Comparison of ENCODE assay signal across 8 mouse cellular contexts in the genomic region with DNA sequence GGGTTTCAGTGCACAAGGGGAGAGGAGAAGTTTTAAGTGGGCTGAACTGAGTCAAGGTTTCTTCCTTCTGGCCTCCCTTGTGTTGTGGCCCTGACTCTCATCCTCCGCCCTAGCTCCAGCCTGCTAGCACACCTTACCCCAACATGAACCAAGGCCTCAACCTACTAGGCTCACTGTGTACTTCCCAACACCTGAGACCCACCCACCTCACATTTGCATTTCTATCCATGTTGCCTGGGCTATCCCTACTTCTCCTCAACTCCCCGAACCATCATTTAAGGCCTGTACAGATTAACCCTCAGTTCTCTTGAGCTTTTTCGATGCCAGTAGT. TPM values are rescaled to one million over a fixed set of nuclear protein-coding genes. Genes with fewer than 3 reads are reported as not detected.
DNase-seq lines count a peak whose midpoint lies in the region; ATAC-seq and TF ChIP-seq lines count a peak whose summit lies in the region.

No protein-coding gene starts in this region.

- intact Hi-C loops in gastrocnemius, adult 2 months (cut with DNase I): no loop called here

- no peaks in the 10 kb centered on the region for H3K36me3 ChIP-seq in midbrain, embryonic 11.5 days (ENCODE audit: control insufficient read depth, insufficient read depth, low read length)
- peaks cover 50% of the 10 kb centered on the region for H3K36me3 ChIP-seq in midbrain, embryonic 10.5 days
- H3K36me3 ChIP-seq in forebrain, embryonic 14.5 days (ENCODE audit: control insufficient read depth, insufficient read depth, low read length): peaks cover 8% of the 10 kb centered on the region; the same call in 1 of the 2 replicates
- peaks cover 17% of the 10 kb centered on the region for H3K36me3 ChIP-seq in stomach, postnatal 0 days (ENCODE audit: control insufficient read depth, insufficient read depth, low read length)

- no peak overlapping the region for H3K9ac ChIP-seq in midbrain, embryonic 11.5 days (ENCODE audit: low read length)
- H3K9ac ChIP-seq in forebrain, embryonic 14.5 days (ENCODE audit: low read length): no peak overlapping the region
- no peak overlapping the region for H3K9ac ChIP-seq in stomach, postnatal 0 days (ENCODE audit: low read length)

- no peak for DNase-seq in gastrocnemius, adult 2 months
- DNase-seq in gastrocnemius, adult 8-10 months (ENCODE audit: low spot score in 2 of 2): no peak
- DNase-seq in midbrain, embryonic 11.5 days (ENCODE audit: low spot score, missing footprints): no peak
- DNase-seq in midbrain, embryonic 10.5 days (ENCODE audit: low spot score): no peak
- DNase-seq in forebrain, embryonic 14.5 days (ENCODE audit: low spot score): no peak
- DNase-seq in stomach, postnatal 0 days (ENCODE audit: low spot score): no peak
- DNase-seq in left cerebral cortex, adult 11 months (ENCODE audit: low spot score): no peak

- H3K4me2 ChIP-seq in midbrain, embryonic 11.5 days: no peak overlapping the region
- no peak overlapping the region for H3K4me2 ChIP-seq in forebrain, embryonic 14.5 days (ENCODE audit: low read length)
- no peak overlapping the region for H3K4me2 ChIP-seq in stomach, postnatal 0 days (replicated peaks; ENCODE audit: low read depth)

- TF ChIP-seq CTCF in gastrocnemius, adult 2 months (IDR thresholded peaks at IDR 0.05): no peak
- TF ChIP-seq CTCF in stomach, postnatal 0 days (IDR thresholded peaks at IDR 0.05; ENCODE audit: low read depth): no peak

- TF ChIP-seq EP300 in stomach, postnatal 0 days (optimal IDR thresholded peaks at IDR 0.05): no peak

- peak overlapping the region; percentile 48 for H3K27ac ChIP-seq in gastrocnemius, adult 2 months
- H3K27ac ChIP-seq in midbrain, embryonic 11.5 days (ENCODE audit: low read depth, low read length): no peak overlapping the region
- no peak overlapping the region for H3K27ac ChIP-seq in midbrain, embryonic 10.5 days (replicated peaks)
- H3K27ac ChIP-seq in forebrain, embryonic 14.5 days (ENCODE audit: low read depth, low read length): no peak overlapping the region; the same call in 1 of the 2 replicates
- H3K27ac ChIP-seq in stomach, postnatal 0 days (replicated peaks): no peak overlapping the region

- 99% methylated on average over 3 of the region's 3 CpGs for WGBS in midbrain, embryonic 11.5 days
- WGBS in midbrain, embryonic 10.5 days: 93% methylated on average over 3 of the region's 3 CpGs
- 97% methylated on average over 3 of the region's 3 CpGs for WGBS in forebrain, embryonic 14.5 days
- 92% methylated on average over 3 of the region's 3 CpGs for WGBS in stomach, postnatal 0 days

- ATAC-seq in midbrain, embryonic 11.5 days (ENCODE audit: low FRiP score): peak; percentile 52; the same call in 1 of the 2 replicates
- peak; percentile 18; the same call in 1 of the 2 replicates for ATAC-seq in forebrain, embryonic 14.5 days
- peak; percentile 38; the same call in 1 of the 2 replicates for ATAC-seq in stomach, postnatal 0 days (ENCODE audit: low FRiP score, low TSS enrichment)
- no peak for ATAC-seq in cerebellum, adult (ENCODE audit: insufficient number of reproducible peaks, low FRiP score, low TSS enrichment)

- no peak overlapping the region for H3K4me3 ChIP-seq in gastrocnemius, adult 2 months
- H3K4me3 ChIP-seq in midbrain, embryonic 11.5 days (ENCODE audit: low read depth, low read length): no peak overlapping the region
- H3K4me3 ChIP-seq in midbrain, embryonic 10.5 days: no peak overlapping the region
- H3K4me3 ChIP-seq in forebrain, embryonic 14.5 days (ENCODE audit: low read depth, low read length): no peak overlapping the region
- H3K4me3 ChIP-seq in stomach, postnatal 0 days (ENCODE audit: low read depth, low read length): no peak overlapping the region

- no peaks in the 10 kb centered on the region for H3K4me1 ChIP-seq in midbrain, embryonic 11.5 days (ENCODE audit: control insufficient read depth, insufficient read depth, low read length)
- no peaks in the 10 kb centered on the region for H3K4me1 ChIP-seq in midbrain, embryonic 10.5 days
- no peaks in the 10 kb centered on the region for H3K4me1 ChIP-seq in forebrain, embryonic 14.5 days (ENCODE audit: control insufficient read depth, insufficient read depth, low read length)
- no peaks in the 10 kb centered on the region for H3K4me1 ChIP-seq in stomach, postnatal 0 days (replicated peaks; ENCODE audit: control insufficient read depth, insufficient read depth)

- no peaks in the 10 kb centered on the region for H3K9me3 ChIP-seq in midbrain, embryonic 11.5 days (ENCODE audit: control insufficient read depth, low read length)
- H3K9me3 ChIP-seq in midbrain, embryonic 10.5 days (replicated peaks): no peaks in the 10 kb centered on the region
- no peaks in the 10 kb centered on the region for H3K9me3 ChIP-seq in forebrain, embryonic 14.5 days (replicated peaks; ENCODE audit: control insufficient read depth, low read length)
- H3K9me3 ChIP-seq in stomach, postnatal 0 days (ENCODE audit: control insufficient read depth, low read length): no peaks in the 10 kb centered on the region

- H3K27me3 ChIP-seq in midbrain, embryonic 11.5 days (ENCODE audit: control insufficient read depth, insufficient read depth, low read length): no peaks in the 10 kb centered on the region
- no peaks in the 10 kb centered on the region for H3K27me3 ChIP-seq in midbrain, embryonic 10.5 days (ENCODE audit: low read depth, poor library complexity, severe bottlenecking)
- no peaks in the 10 kb centered on the region for H3K27me3 ChIP-seq in forebrain, embryonic 14.5 days (replicated peaks; ENCODE audit: control insufficient read depth, insufficient read depth, low read length)
- H3K27me3 ChIP-seq in stomach, postnatal 0 days (ENCODE audit: control insufficient read depth, insufficient read depth, low read length): no peaks in the 10 kb centered on the region

RNA-seq across cellular contexts. Expression of a gene that starts 51.9 kb away (rescaled TPM):
- under 1 TPM; 0.08 to 0.13 TPM for total RNA-seq in gastrocnemius, adult 2 months (2021)
- total RNA-seq in gastrocnemius, adult 8-10 months (2022): under 1 TPM in 3 of 4 experiments, not detected in 1; 0.11 to 0.18 (median 0.12) TPM
- polyA plus RNA-seq in midbrain, embryonic 11.5 days (2014; fragmentation: Nextera tagmentation; extraction: Ambion mirVana): 0.67 and 0.84 TPM in 2 replicates
- 0.45 and 0.51 TPM in 2 replicates for polyA plus RNA-seq in midbrain, embryonic 10.5 days (2016; fragmentation: Nextera tagmentation; extraction: Ambion mirVana)
- 0.66 and 1.8 TPM in 2 replicates for polyA plus RNA-seq in forebrain, embryonic 14.5 days (2014; fragmentation: Nextera tagmentation; extraction: Ambion mirVana)
- polyA plus RNA-seq in stomach, postnatal 0 days (2015; fragmentation: Nextera tagmentation; extraction: Ambion mirVana): 0.35 and 0.42 TPM in 2 replicates
